Mouse (Mus musculus): ENCODE measurements around the gene Tomm22.

Gene Tomm22

GRCm38 (mm10) chr15:79686046-79686869 lies 15.6 kb downstream of the Tomm22 start:
- no peak for DNase-seq (ENCODE audit: low spot score in 2 of 2)

- DNase-seq (ENCODE audit: low spot score in 2 of 2) = peak in 1 of 2 experiments; percentile 20
These were observed 16.5 kb downstream of the Tomm22 start for GRCm38 (mm10) chr15:79687175-79687574.

- DNase-seq (ENCODE audit: low spot score in 2 of 2) = peak; percentile 95 to 97
These were observed 17.1 kb downstream of the Tomm22 start, which contains the start of gene Josd1 for GRCm38 (mm10) chr15:79687646-79688267. Gene Josd1, minus strand, starts transcription at chr15:79687919.

- no peak for DNase-seq (ENCODE audit: low spot score in 2 of 2)
These were observed 17.8 kb downstream of the Tomm22 start for GRCm38 (mm10) chr15:79688268-79688956.

GRCm38 (mm10) chr15:79689662-79690425 lies 19.2 kb downstream of the Tomm22 start:
- DNase-seq (ENCODE audit: low spot score in 2 of 2) = no peak

GRCm38 (mm10) chr15:79690426-79691022 lies 19.9 kb downstream of the Tomm22 start, which contains the start of gene Gtpbp1:
Gene Gtpbp1, plus strand, starts transcription at chr15:79690845.
- DNase-seq (ENCODE audit: low spot score in 2 of 2) = peak; percentile 89 to 96

GRCm38 (mm10) chr15:79691023-79691508 lies 20.4 kb downstream of the Tomm22 start:
- peak in 1 of 2 experiments; percentile 63 for DNase-seq (ENCODE audit: low spot score in 2 of 2)

GRCm38 (mm10) chr15:79692334-79692733 lies 21.7 kb downstream of the Tomm22 start:
- DNase-seq (ENCODE audit: low spot score in 2 of 2) = no peak

GRCm38 (mm10) chr15:79693740-79694139 lies 23.1 kb downstream of the Tomm22 start:
- no peak for DNase-seq (ENCODE audit: low spot score in 2 of 2)

GRCm38 (mm10) chr15:79694512-79694911 lies 23.9 kb downstream of the Tomm22 start:
- no peak for DNase-seq (ENCODE audit: low spot score in 2 of 2)

- no peak for DNase-seq (ENCODE audit: low spot score in 2 of 2)
These were observed 24.9 kb downstream of the Tomm22 start for GRCm38 (mm10) chr15:79695516-79695915.

- no peak for DNase-seq (ENCODE audit: low spot score in 2 of 2)
These were observed 25.8 kb downstream of the Tomm22 start for GRCm38 (mm10) chr15:79696508-79696907.

GRCm38 (mm10) chr15:79697011-79697410 lies 26.4 kb downstream of the Tomm22 start:
- DNase-seq (ENCODE audit: low spot score in 2 of 2) = no peak

GRCm38 (mm10) chr15:79697558-79698187 lies 27.0 kb downstream of the Tomm22 start:
- no peak for DNase-seq (ENCODE audit: low spot score in 2 of 2)

GRCm38 (mm10) chr15:79706603-79707214 lies 36.0 kb downstream of the Tomm22 start:
- no peak for DNase-seq (ENCODE audit: low spot score in 2 of 2)

- no peak for DNase-seq (ENCODE audit: low spot score in 2 of 2)
These were observed 37.7 kb downstream of the Tomm22 start for GRCm38 (mm10) chr15:79708229-79708822.

- DNase-seq (ENCODE audit: low spot score in 2 of 2) = no peak
These were observed 45.0 kb downstream of the Tomm22 start for GRCm38 (mm10) chr15:79715646-79716045.

- no peak for DNase-seq (ENCODE audit: low spot score in 2 of 2)
These were observed 46.0 kb downstream of the Tomm22 start for GRCm38 (mm10) chr15:79716710-79717109.

- DNase-seq (ENCODE audit: low spot score in 2 of 2) = no peak
These were observed 49.6 kb downstream of the Tomm22 start for GRCm38 (mm10) chr15:79720267-79720666.

- no peak for DNase-seq (ENCODE audit: low spot score in 2 of 2)
These were observed 50.1 kb downstream of the Tomm22 start for GRCm38 (mm10) chr15:79720796-79721195.
